Mouse (Mus musculus) hindbrain, embryonic 16.5 days (tissue): Measurements from ENCODE around the gene Rbbp4. TPM values are rescaled to one million over a fixed set of nuclear protein-coding genes. Genes with fewer than 3 reads are reported as not detected.
"Not testable (repeated sequence)": the region's sequence is repeated elsewhere in the genome, so short reads cannot be mapped to it uniquely, and the experiment has no call there.

Experiments
- ATAC-seq: fragments of 200-750 bp; cut with Nextera tagmentation; 2 replicates; pipeline ENCODE4 v1.8.0; 2017; ENCODE audit warnings: moderate TSS enrichment, moderate library complexity
- H3K27ac ChIP-seq: fragments of 300-500 bp; sonication (generic); 2 replicates; pipeline ENCODE4 v1.5.1; 2014; ENCODE audit warnings: low read depth, mild to moderate bottlenecking, control low read depth, low read length, moderate library complexity
- H3K27me3 ChIP-seq: fragments of 300-500 bp; sonication (generic); replicated peaks from 2 replicates; pipeline ENCODE4 v1.6.1; 2014; ENCODE audit warnings: low read length; ENCODE audit not compliant: control insufficient read depth, insufficient read depth
- H3K36me3 ChIP-seq: fragments of 300-500 bp; sonication (generic); 2 replicates; pipeline ENCODE4 v1.6.1; 2014; ENCODE audit warnings: mild to moderate bottlenecking, low read length, moderate library complexity, mixed read lengths; ENCODE audit not compliant: control insufficient read depth, insufficient read depth
- H3K4me1 ChIP-seq: fragments of 300-500 bp; sonication (generic); 2 replicates; pipeline ENCODE4 v1.6.1; 2014; ENCODE audit warnings: low read depth, low read length; ENCODE audit not compliant: control insufficient read depth, insufficient read depth
- H3K4me2 ChIP-seq: fragments of 300-500 bp; sonication (generic); 2 replicates; pipeline ENCODE4 v1.6.1; 2014; ENCODE audit warnings: mild to moderate bottlenecking, low read length, control low read depth, moderate library complexity
- H3K4me3 ChIP-seq: fragments of 300-500 bp; sonication (generic); 2 replicates; pipeline ENCODE4 v1.5.1; 2014; ENCODE audit warnings: mild to moderate bottlenecking, low read length, control low read depth, moderate library complexity
- H3K9ac ChIP-seq: fragments of 300-500 bp; sonication (generic); 2 replicates; pipeline ENCODE4 v1.6.1; 2014; ENCODE audit warnings: low read depth, mild to moderate bottlenecking, control low read depth, low read length, moderate library complexity
- H3K9me3 ChIP-seq: fragments of 300-500 bp; sonication (generic); 2 replicates; pipeline ENCODE4 v1.6.1; 2014; ENCODE audit warnings: mild to moderate bottlenecking, low read length, moderate library complexity; ENCODE audit not compliant: control insufficient read depth
- WGBS: fragments of 180-500 bp; shearing (Covaris S2); extraction: QIAGEN DNeasy Blood & Tissue Kit; methylation state at CpG from one replicate; pipeline ENCODE4 v1.1.7; 2014; 5-methylcytosine and 5-hydroxymethylcytosine counted together
- polyA plus RNA-seq: library from polyadenylated mRNA; unstranded; fragments of >200 nt; fragmentation: Nextera tagmentation; extraction: Ambion mirVana; gene quantifications from 2 replicates; pipeline ENCODE4 v1.2.1, GENCODE M21; 2015

The Rbbp4 gene
- polyA plus RNA-seq, 1 experiment from 2014 or later = 242 TPM

DNA sequence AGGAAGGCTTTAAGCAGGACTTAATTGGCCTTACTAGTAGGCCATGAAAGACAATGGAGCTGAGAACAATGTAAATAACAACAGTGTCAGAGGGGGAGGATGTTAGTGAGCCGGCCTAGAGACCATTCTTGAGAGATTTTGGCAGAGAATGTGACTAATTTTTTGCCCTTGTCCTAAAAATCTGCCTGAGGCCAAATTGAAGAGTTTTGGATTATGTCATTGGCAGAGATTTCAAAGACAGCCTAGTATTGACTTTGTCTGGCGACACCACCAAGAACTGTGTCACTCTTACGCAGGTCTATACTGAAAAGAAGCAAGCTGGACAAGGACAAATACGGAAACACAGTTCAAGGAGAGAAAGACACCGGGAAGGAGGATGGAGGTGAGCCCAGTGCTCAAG is 27.6 kb upstream of the Rbbp4 start:
- Histone ChIP-seq H3K27me3 (no peaks in the 10 kb centered on the region), H3K9me3 (no peaks in the 10 kb centered on the region), H3K9ac (no peak overlapping the region), H3K4me3 (no peak overlapping the region), H3K4me2 (no peak overlapping the region), H3K36me3 (peaks cover 15% of the 10 kb centered on the region), H3K27ac (no peak overlapping the region), H3K4me1 (no peaks in the 10 kb centered on the region)
- no peak for ATAC-seq
- WGBS = 81% methylated on average over 5 of the region's 5 CpGs

- not testable (repeated sequence) for ATAC-seq, H3K4me3 ChIP-seq, H3K9ac ChIP-seq, H3K9me3 ChIP-seq, H3K4me1 ChIP-seq, H3K4me2 ChIP-seq, H3K27me3 ChIP-seq, H3K27ac ChIP-seq
- 89% methylated on average over 3 of the region's 3 CpGs for WGBS
- H3K36me3 ChIP-seq = peaks cover 18% of the 10 kb centered on the region
Observed at GRCm38 (mm10) chr4:129362238-129362637, 27.1 kb upstream of the Rbbp4 start.

- ATAC-seq = no peak
- Histone ChIP-seq H3K4me3 (no peak overlapping the region), H3K4me1 (no peaks in the 10 kb centered on the region), H3K27ac (no peak overlapping the region), H3K4me2 (no peak overlapping the region), H3K27me3 (no peaks in the 10 kb centered on the region), H3K9me3 (no peaks in the 10 kb centered on the region), H3K36me3 (peaks cover 27% of the 10 kb centered on the region), H3K9ac (no peak overlapping the region)
- 90% methylated on average over 15 of the region's 15 CpGs for WGBS
Observed at GRCm38 (mm10) chr4:129357613-129358163, 22.5 kb upstream of the Rbbp4 start.

DNA sequence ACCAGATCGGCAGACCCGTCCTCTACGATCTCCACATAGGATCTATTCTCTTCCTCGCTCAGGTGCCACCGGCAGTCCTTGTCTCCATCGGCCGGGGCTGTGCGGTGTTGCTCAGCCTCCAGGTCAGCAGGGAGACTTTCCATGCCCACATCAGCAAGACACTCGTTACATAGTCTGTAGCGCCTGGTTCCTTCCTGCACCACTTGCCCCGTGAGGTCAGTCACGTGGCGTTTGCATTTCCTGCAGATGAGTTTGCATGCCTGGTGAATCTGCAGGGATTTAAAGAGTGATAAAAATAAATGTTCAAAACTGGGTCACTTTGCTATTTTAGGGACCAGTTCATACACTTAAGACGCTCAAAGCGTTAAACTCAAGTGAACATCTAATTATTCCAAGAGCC is 19.1 kb upstream of the Rbbp4 start:
- peaks cover 21% of the 10 kb centered on the region for H3K36me3 ChIP-seq
- no peak overlapping the region for H3K27ac ChIP-seq
- H3K4me2 ChIP-seq = no peak overlapping the region
- ATAC-seq = no peak
- no peaks in the 10 kb centered on the region for H3K27me3 ChIP-seq
- no peak overlapping the region for H3K4me3 ChIP-seq
- no peaks in the 10 kb centered on the region for H3K4me1 ChIP-seq
- no peak overlapping the region for H3K9ac ChIP-seq
- no peaks in the 10 kb centered on the region for H3K9me3 ChIP-seq
- WGBS = 83% methylated on average over 15 of the region's 15 CpGs

GRCm38 (mm10) chr4:129353176-129353575 is 18.0 kb upstream of the Rbbp4 start:
- peaks cover 18% of the 10 kb centered on the region for H3K36me3 ChIP-seq
- H3K9me3 ChIP-seq = no peaks in the 10 kb centered on the region
- no peak overlapping the region for H3K9ac ChIP-seq
- WGBS = 89% methylated on average over 12 of the region's 12 CpGs
- H3K4me1 ChIP-seq = no peaks in the 10 kb centered on the region
- no peak for ATAC-seq
- no peaks in the 10 kb centered on the region for H3K27me3 ChIP-seq
- no peak overlapping the region for H3K27ac ChIP-seq
- H3K4me3 ChIP-seq = no peak overlapping the region
- H3K4me2 ChIP-seq = no peak overlapping the region

DNA sequence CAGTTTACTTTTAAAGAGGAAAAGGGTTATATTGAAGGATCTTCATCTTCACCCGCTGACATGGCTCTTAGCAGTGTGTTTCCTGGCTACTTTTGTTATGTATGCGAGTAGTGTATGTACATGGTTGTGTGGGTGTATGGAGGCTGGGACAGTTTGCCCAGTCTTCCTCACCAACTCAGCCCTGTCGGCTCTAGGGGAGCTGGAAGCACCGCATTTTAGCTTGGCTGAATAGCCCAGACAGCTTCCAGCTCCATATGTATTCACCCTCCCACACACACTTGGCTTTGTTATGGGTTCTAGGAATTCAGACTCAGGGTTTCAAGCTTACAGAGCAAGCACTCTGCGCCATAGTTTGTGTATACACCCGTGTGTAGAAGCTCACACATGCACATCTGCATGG is 15.9 kb upstream of the Rbbp4 start:
- Histone ChIP-seq H3K9me3 (no peaks in the 10 kb centered on the region), H3K27ac (no peak overlapping the region), H3K4me1 (no peaks in the 10 kb centered on the region), H3K9ac (no peak overlapping the region), H3K4me3 (no peak overlapping the region), H3K36me3 (peaks cover 8% of the 10 kb centered on the region; the same call in 1 of the 2 replicates), H3K27me3 (no peaks in the 10 kb centered on the region), H3K4me2 (no peak overlapping the region)
- 0 out of 2 replicates have a peak, but pooled peaks have one; percentile 11 for ATAC-seq
- WGBS = 68% methylated on average over 6 of the region's 6 CpGs

- Histone ChIP-seq H3K4me1 (no peaks in the 10 kb centered on the region), H3K4me2 (no peak overlapping the region), H3K36me3 (peaks cover 5% of the 10 kb centered on the region; the same call in 1 of the 2 replicates), H3K9me3 (no peaks in the 10 kb centered on the region), H3K9ac (no peak overlapping the region), H3K4me3 (no peak overlapping the region), H3K27me3 (no peaks in the 10 kb centered on the region), H3K27ac (no peak overlapping the region)
- WGBS = 16% methylated on average over 1 of the region's 1 CpGs
- ATAC-seq = peak; percentile 84
Observed at GRCm38 (mm10) chr4:129350644-129351043, 15.5 kb upstream of the Rbbp4 start.

GRCm38 (mm10) chr4:129346481-129347154 is 11.4 kb upstream of the Rbbp4 start:
- peaks cover 12% of the 10 kb centered on the region; the same call in 1 of the 2 replicates for H3K36me3 ChIP-seq
- H3K9ac ChIP-seq = no peak overlapping the region
- H3K9me3 ChIP-seq = no peaks in the 10 kb centered on the region
- no peak overlapping the region for H3K27ac ChIP-seq
- H3K4me3 ChIP-seq = no peak overlapping the region
- ATAC-seq = no peak
- H3K4me1 ChIP-seq = no peaks in the 10 kb centered on the region
- no peak overlapping the region for H3K4me2 ChIP-seq
- 84% methylated on average over 15 of the region's 15 CpGs for WGBS
- H3K27me3 ChIP-seq = no peaks in the 10 kb centered on the region

DNA sequence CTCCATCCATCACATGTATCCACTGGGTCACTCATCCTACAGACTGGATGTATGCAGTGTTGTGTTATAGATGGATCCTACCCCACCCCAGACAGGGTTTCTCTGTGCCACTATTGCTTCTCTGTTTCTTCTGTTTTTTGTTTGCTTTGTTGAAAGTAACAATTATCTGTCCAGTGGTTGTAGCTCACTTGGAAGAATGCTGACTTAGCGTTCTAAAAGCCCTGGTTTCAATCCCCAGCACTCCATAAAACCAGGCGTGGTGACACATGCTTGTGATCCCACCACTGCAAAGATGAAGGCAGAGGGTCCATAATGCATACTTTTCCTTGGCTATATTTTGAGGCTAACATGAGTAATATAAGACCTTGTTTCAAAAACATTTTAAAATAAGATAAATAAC is 7.5 kb upstream of the Rbbp4 start:
- H3K27me3 ChIP-seq = no peaks in the 10 kb centered on the region
- peaks cover 12% of the 10 kb centered on the region; the same call in 1 of the 2 replicates for H3K36me3 ChIP-seq
- ATAC-seq = no peak
- no peak overlapping the region for H3K4me3 ChIP-seq
- no peak overlapping the region for H3K27ac ChIP-seq
- no peaks in the 10 kb centered on the region for H3K4me1 ChIP-seq
- H3K9ac ChIP-seq = no peak overlapping the region
- WGBS = 92% methylated on average over 2 of the region's 2 CpGs
- no peak overlapping the region for H3K4me2 ChIP-seq
- H3K9me3 ChIP-seq = no peaks in the 10 kb centered on the region
